8 mouse cellular contexts compared by ENCODE assay signal in genomic region chr8:83996567-83997505, GRCm38 (mm10). TPM values are rescaled to one million over a fixed set of nuclear protein-coding genes. Genes with fewer than 3 reads are reported as not detected.
DNase-seq lines count a peak whose midpoint lies in the region; ATAC-seq and TF ChIP-seq lines count a peak whose summit lies in the region.

No protein-coding gene starts in this region.

- no peaks in the 10 kb centered on the region for H3K9me3 ChIP-seq in hindbrain, embryonic 11.5 days (ENCODE audit: control insufficient read depth, low read length)

- CTCF ChIA-PET in Patski (lab: Charles Lee) = interaction anchor here (0.9 kb wide), 1 partner anchor 9 kb away, joined by 4 read pairs; no protein-coding TSS in a partner anchor

- no peak for DNase-seq in Patski (ENCODE audit: low read depth, low spot score)
- DNase-seq in cerebellum, adult 9-11 months = peak; percentile 85
- peak; percentile 71 to 80 for DNase-seq in frontal cortex, postnatal 10 days (ENCODE audit: low spot score in 2 of 2)
- DNase-seq in hindbrain, embryonic 11.5 days (ENCODE audit: low spot score) = peak; percentile 85
- peak; percentile 67 for DNase-seq in left cerebral cortex, adult 11 months (ENCODE audit: low spot score)
- peak; percentile 95 for DNase-seq in lung, postnatal 36 days
- DNase-seq in retina, embryonic 14.5 days (ENCODE audit: low spot score) = peak; percentile 79
- DNase-seq in thymus, postnatal 25 days = peak; percentile 78

- in situ Hi-C loops in Patski (cut with MboI; ENCODE audit: low pct_unique_long_range_greater_than_20kb) = no loop called here

- POLR2A ChIA-PET in Patski (lab: Charles Lee) = no interaction called here

- H3K4me1 ChIP-seq in hindbrain, embryonic 11.5 days (replicated peaks; ENCODE audit: control insufficient read depth, insufficient read depth, low read length) = peaks cover 14% of the 10 kb centered on the region

- no peaks in the 10 kb centered on the region for H3K27me3 ChIP-seq in Patski
- peaks cover 21% of the 10 kb centered on the region for H3K27me3 ChIP-seq in hindbrain, embryonic 11.5 days (ENCODE audit: control insufficient read depth, insufficient read depth, low read length)

- peak overlapping the region; percentile 70 for H3K4me3 ChIP-seq in hindbrain, embryonic 11.5 days (ENCODE audit: low read depth, low read length)

- TF ChIP-seq CTCF in Patski (IDR thresholded peaks at IDR 0.05) = no peak

- H3K36me3 ChIP-seq in hindbrain, embryonic 11.5 days (ENCODE audit: control insufficient read depth, insufficient read depth, low read length) = peaks cover 5% of the 10 kb centered on the region; the same call in 1 of the 2 replicates

- 0% methylated on average over 32 of the region's 103 CpGs for WGBS in hindbrain, embryonic 11.5 days

- peak overlapping the region; percentile 97 for H3K27ac ChIP-seq in hindbrain, embryonic 11.5 days (ENCODE audit: low read depth, low read length)

- peak; percentile 44 for ATAC-seq in Patski
- peak; percentile 85 for ATAC-seq in hindbrain, embryonic 11.5 days (ENCODE audit: low FRiP score)

- H3K9ac ChIP-seq in hindbrain, embryonic 11.5 days (ENCODE audit: low read depth, low read length) = peak overlapping the region; percentile 85

- peak overlapping the region; percentile 80 for H3K4me2 ChIP-seq in hindbrain, embryonic 11.5 days (replicated peaks; ENCODE audit: low read depth, low read length)

RNA-seq across cellular contexts. Expression of gene Samd1, which starts 0.6 kb away (rescaled TPM):
- 42.5 TPM for polyA plus RNA-seq in Patski (2021)
- polyA plus RNA-seq in hindbrain, embryonic 11.5 days (2014; fragmentation: Nextera tagmentation; extraction: Ambion mirVana) = 15.1 and 17.0 TPM in 2 replicates

RNA-seq across cellular contexts. Expression of gene 1700067K01Rik, which starts 4.5 kb away (rescaled TPM):
- 1.3 TPM for polyA plus RNA-seq in Patski (2021)
- 0.80 and 0.93 TPM in 2 replicates for polyA plus RNA-seq in hindbrain, embryonic 11.5 days (2014; fragmentation: Nextera tagmentation; extraction: Ambion mirVana)

RNA-seq across cellular contexts. Expression of gene 2210011C24Rik, which starts 15.1 kb away (rescaled TPM):
- polyA plus RNA-seq in Patski (2021) = 4.9 TPM
- 0.22 TPM in 1 of 2 replicates, not detected in the other for polyA plus RNA-seq in hindbrain, embryonic 11.5 days (2014; fragmentation: Nextera tagmentation; extraction: Ambion mirVana)

RNA-seq across cellular contexts. Expression of gene Prkaca, which starts 24.0 kb away (rescaled TPM):
- polyA plus RNA-seq in Patski (2021) = 102 TPM
- 139 TPM in 2 replicates for polyA plus RNA-seq in hindbrain, embryonic 11.5 days (2014; fragmentation: Nextera tagmentation; extraction: Ambion mirVana)

RNA-seq across cellular contexts. Expression of gene Palm3, which starts 24.4 kb away (rescaled TPM):
- 48.0 TPM for polyA plus RNA-seq in Patski (2021)
- 3.3 and 3.5 TPM in 2 replicates for polyA plus RNA-seq in hindbrain, embryonic 11.5 days (2014; fragmentation: Nextera tagmentation; extraction: Ambion mirVana)
